Mouse (Mus musculus): ENCODE measurements around the gene Kcnmb2. TPM values are rescaled to one million over a fixed set of nuclear protein-coding genes. Genes with fewer than 3 reads are reported as not detected.

The Kcnmb2 gene
- total and polyA plus RNA-seq, 3 experiments: not detected

DNA sequence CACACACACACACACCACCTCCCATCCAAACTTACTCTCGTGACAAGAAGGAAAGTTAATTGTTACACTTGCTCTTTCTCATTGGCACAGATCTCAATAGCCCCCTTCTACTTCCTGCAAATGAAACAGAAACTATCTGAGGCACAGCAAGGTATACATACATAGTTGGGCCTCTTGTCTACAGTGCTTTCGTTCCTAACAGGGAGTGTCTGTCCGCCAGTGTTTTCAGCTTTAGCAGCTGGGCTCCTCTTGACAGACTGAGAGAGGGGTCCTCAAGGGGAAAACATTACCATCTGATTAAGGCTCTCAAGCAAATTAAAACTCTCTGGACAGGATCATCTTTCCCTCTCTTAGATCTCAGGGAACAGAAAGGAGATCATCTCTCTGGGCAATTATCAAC lies 51.9 kb downstream of the Kcnmb2 start:
- TF ChIP-seq USF2 (conservative IDR thresholded peaks at IDR 0.05; ENCODE audit: low read depth, low read length) (no peak), ZMIZ1 (IDR thresholded peaks at IDR 0.05; ENCODE audit: low read depth, low read length) (no peak), CHD2 (IDR thresholded peaks at IDR 0.05; ENCODE audit: low read length) (no peak), SMC3 (IDR thresholded peaks at IDR 0.05; ENCODE audit: low read depth, low read length) (no peak), MYC (IDR thresholded peaks at IDR 0.05; ENCODE audit: low read depth, low read length) (no peak), MAX (IDR thresholded peaks at IDR 0.05; ENCODE audit: low read length) (no peak), RCOR1 (conservative IDR thresholded peaks at IDR 0.05; ENCODE audit: low read depth, low read length) (no peak)
- no peaks in the 10 kb centered on the region for H3K9me3 ChIP-seq (replicated peaks; ENCODE audit: low read length)
- no peaks in the 10 kb centered on the region for H3K79me2 ChIP-seq (replicated peaks; ENCODE audit: control insufficient read depth, extremely low read depth, insufficient read depth, poor library complexity, severe bottlenecking)
- no peaks in the 10 kb centered on the region for H3K27me3 ChIP-seq (replicated peaks)
- no peak overlapping the region for H3K9ac ChIP-seq (ENCODE audit: insufficient read depth, low read depth)
- no peaks in the 10 kb centered on the region for H3K36me3 ChIP-seq (replicated peaks in 1 of 2; ENCODE audit: control insufficient read depth in 1 of 2, insufficient read depth in 1 of 2, low read length in 1 of 2)
- DNase-seq (ENCODE audit: extremely low read depth): no peak
- no peak overlapping the region for H3K27ac ChIP-seq (ENCODE audit: insufficient read depth, low read depth)
- dilution Hi-C loops (cut with MboI; ENCODE audit: extremely low pct_ligation_motif_present, extremely low pct_unique_long_range_greater_than_20kb, low sequenced_read_pairs): no loop called here
- peak overlapping the region; percentile 72 for H3K4me2 ChIP-seq (ENCODE audit: insufficient read depth, low read depth, poor library complexity, severe bottlenecking)
- H3K4me3 ChIP-seq (replicated peaks in 1 of 3; ENCODE audit: low read depth in 2 of 3, low read length in 2 of 3, poor library complexity in 1 of 3): no peak overlapping the region
- H3K4me1 ChIP-seq (ENCODE audit: control insufficient read depth in 1 of 2, insufficient read depth in 2 of 2): no peaks in the 10 kb centered on the region
- in situ Hi-C loops (cut with MboI; ENCODE audit: low pct_ligation_motif_present, low pct_unique_long_range_greater_than_20kb, low sequenced_read_pairs): no loop called here

DNA sequence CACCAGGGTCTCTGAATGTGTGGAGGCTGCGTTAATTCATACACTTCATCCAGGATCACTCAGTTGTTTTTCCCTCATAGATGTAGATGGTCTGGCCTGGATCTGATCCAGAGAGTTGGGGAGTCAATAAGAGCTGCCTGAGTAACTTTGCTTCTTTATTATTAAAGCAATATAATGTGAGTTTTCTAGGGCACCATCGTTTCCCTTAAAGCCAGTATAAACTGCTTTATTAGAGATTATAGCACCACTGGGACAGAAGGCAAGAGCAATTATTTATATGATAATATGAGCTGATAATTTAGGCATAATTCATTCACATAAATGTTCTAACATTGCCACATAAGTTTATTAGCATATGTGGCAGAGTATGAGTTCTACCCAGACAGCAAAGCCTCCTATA lies 52.7 kb downstream of the Kcnmb2 start:
- 0 out of 2 replicates have a peak overlapping the region, but pooled peaks have one; percentile 72 for H3K4me2 ChIP-seq (ENCODE audit: insufficient read depth, low read depth, poor library complexity, severe bottlenecking)
- H3K27me3 ChIP-seq (replicated peaks): no peaks in the 10 kb centered on the region
- no peak overlapping the region for H3K27ac ChIP-seq (ENCODE audit: insufficient read depth, low read depth)
- no peak overlapping the region for H3K9ac ChIP-seq (ENCODE audit: insufficient read depth, low read depth)
- no peak for DNase-seq (ENCODE audit: extremely low read depth)
- no peak overlapping the region for H3K4me3 ChIP-seq (replicated peaks in 1 of 3; ENCODE audit: low read depth in 2 of 3, low read length in 2 of 3, poor library complexity in 1 of 3)
- no peaks in the 10 kb centered on the region for H3K36me3 ChIP-seq (replicated peaks in 1 of 2; ENCODE audit: control insufficient read depth in 1 of 2, insufficient read depth in 1 of 2, low read length in 1 of 2)
- H3K4me1 ChIP-seq (ENCODE audit: control insufficient read depth in 1 of 2, insufficient read depth in 2 of 2): no peaks in the 10 kb centered on the region
- no peaks in the 10 kb centered on the region for H3K79me2 ChIP-seq (replicated peaks; ENCODE audit: control insufficient read depth, extremely low read depth, insufficient read depth, poor library complexity, severe bottlenecking)
- TF ChIP-seq ZKSCAN1 (IDR thresholded peaks at IDR 0.05; ENCODE audit: borderline replicate concordance, low read depth, low read length): no peak
- TF ChIP-seq MAX (IDR thresholded peaks at IDR 0.05; ENCODE audit: low read length): no peak
- no peak for TF ChIP-seq POLR2A (IDR thresholded peaks at IDR 0.05; ENCODE audit: low read depth, low read length)
- no peak for TF ChIP-seq CTCF (conservative IDR thresholded peaks at IDR 0.05 in 1 of 2, IDR thresholded peaks at IDR 0.05 in 1 of 2; ENCODE audit: low read depth in 2 of 2, low read length in 2 of 2)
- TF ChIP-seq JUND (conservative IDR thresholded peaks at IDR 0.05; ENCODE audit: low read depth, low read length): no peak
- TF ChIP-seq RAD21 (IDR thresholded peaks at IDR 0.05; ENCODE audit: low read depth, low read length): no peak
- no peak for TF ChIP-seq KAT2A (IDR thresholded peaks at IDR 0.05; ENCODE audit: insufficient replicate concordance, low read length)
- TF ChIP-seq CHD2 (IDR thresholded peaks at IDR 0.05; ENCODE audit: low read length): no peak
- TF ChIP-seq CHD1 (IDR thresholded peaks at IDR 0.05; ENCODE audit: low read depth, low read length): no peak
- no peak for TF ChIP-seq POLR2AphosphoS2 (IDR thresholded peaks at IDR 0.05; ENCODE audit: low read depth, low read length)
- H3K9me3 ChIP-seq (replicated peaks; ENCODE audit: low read length): no peaks in the 10 kb centered on the region
- in situ Hi-C loops (cut with MboI; ENCODE audit: low pct_ligation_motif_present, low pct_unique_long_range_greater_than_20kb, low sequenced_read_pairs) (no loop called here), dilution Hi-C loops (cut with MboI; ENCODE audit: extremely low pct_ligation_motif_present, extremely low pct_unique_long_range_greater_than_20kb, low sequenced_read_pairs) (no loop called here)

GRCm38 (mm10) chr3:31959821-31960220 lies 57.5 kb downstream of the Kcnmb2 start:
- Histone ChIP-seq H3K27ac (ENCODE audit: insufficient read depth, low read depth) (no peak overlapping the region), H3K79me2 (replicated peaks; ENCODE audit: control insufficient read depth, extremely low read depth, insufficient read depth, poor library complexity, severe bottlenecking) (no peaks in the 10 kb centered on the region), H3K36me3 (replicated peaks in 1 of 2; ENCODE audit: control insufficient read depth in 1 of 2, insufficient read depth in 1 of 2, low read length in 1 of 2) (no peaks in the 10 kb centered on the region), H3K9me3 (replicated peaks; ENCODE audit: low read length) (no peaks in the 10 kb centered on the region), H3K9ac (ENCODE audit: insufficient read depth, low read depth) (no peak overlapping the region), H3K4me2 (ENCODE audit: insufficient read depth, low read depth, poor library complexity, severe bottlenecking) (no peak overlapping the region), H3K4me1 (ENCODE audit: control insufficient read depth in 1 of 2, insufficient read depth in 2 of 2) (no peaks in the 10 kb centered on the region), H3K4me3 (replicated peaks in 1 of 3; ENCODE audit: low read depth in 2 of 3, low read length in 2 of 3, poor library complexity in 1 of 3) (no peak overlapping the region), H3K27me3 (replicated peaks) (no peaks in the 10 kb centered on the region)
- dilution Hi-C loops (cut with MboI; ENCODE audit: extremely low pct_ligation_motif_present, extremely low pct_unique_long_range_greater_than_20kb, low sequenced_read_pairs) (no loop called here), in situ Hi-C loops (cut with MboI; ENCODE audit: low pct_ligation_motif_present, low pct_unique_long_range_greater_than_20kb, low sequenced_read_pairs) (no loop called here)
- TF ChIP-seq ELF1 (IDR thresholded peaks at IDR 0.05; ENCODE audit: low read depth, low read length) (no peak), KAT2A (IDR thresholded peaks at IDR 0.05; ENCODE audit: insufficient replicate concordance, low read length) (no peak), E2F4 (IDR thresholded peaks at IDR 0.05; ENCODE audit: insufficient replicate concordance, low read depth, low read length) (no peak), MYC (IDR thresholded peaks at IDR 0.05; ENCODE audit: low read depth, low read length) (no peak), CTCF (conservative IDR thresholded peaks at IDR 0.05 in 1 of 2, IDR thresholded peaks at IDR 0.05 in 1 of 2; ENCODE audit: low read depth in 2 of 2, low read length in 2 of 2) (no peak), EP300 (IDR thresholded peaks at IDR 0.05; ENCODE audit: low read length) (no peak), NELFE (IDR thresholded peaks at IDR 0.05; ENCODE audit: low read depth, low read length) (no peak), ZNF384 (IDR thresholded peaks at IDR 0.05; ENCODE audit: low read depth, low read length) (no peak), RAD21 (IDR thresholded peaks at IDR 0.05; ENCODE audit: low read depth, low read length) (no peak), MAFK (IDR thresholded peaks at IDR 0.05; ENCODE audit: insufficient replicate concordance, low read length) (no peak), TCF12 (IDR thresholded peaks at IDR 0.05; ENCODE audit: low read depth, low read length) (no peak), NRF1 (IDR thresholded peaks at IDR 0.05; ENCODE audit: low read depth, low read length) (no peak), USF2 (conservative IDR thresholded peaks at IDR 0.05; ENCODE audit: low read depth, low read length) (no peak)
- DNase-seq (ENCODE audit: extremely low read depth): no peak
